Mouse (Mus musculus) erythroblast, embryonic 14.5 days (primary cell): Measurements from ENCODE around the gene B3gat2.

Source experiments
- GATA1 ChIP-seq: IDR thresholded peaks from 2 replicates; pipeline ENCODE4 v1.6.1; 2012; ENCODE audit warnings: low read length, inconsistent platforms, mixed read lengths
- TAL1 ChIP-seq: IDR thresholded peaks from 3 replicates; pipeline ENCODE4 v1.6.1; 2012; ENCODE audit warnings: low read length, inconsistent platforms, mixed read lengths

GRCm38 (mm10) chr1:23882681-23883080 is 121.1 kb downstream of the B3gat2 start:
- TF ChIP-seq TAL1 = no peak
- no peak for TF ChIP-seq GATA1
